Mouse (Mus musculus) thymus, adult 2 months (tissue): ENCODE measurements around the gene Egflam.

Experiments
- CTCF ChIP-seq: fragments of 200-500 bp; IDR thresholded peaks from 2 replicates; pipeline ENCODE4 v1.5.1; 2012; ENCODE audit warnings: mild to moderate bottlenecking, control low read depth, low read length, moderate library complexity, borderline replicate concordance; ENCODE audit not compliant: control insufficient read depth, poor library complexity, insufficient read depth; ENCODE audit errors: extremely low read depth
- POLR2A ChIP-seq: fragments of 200-500 bp; IDR thresholded peaks from 2 replicates; pipeline ENCODE4 v1.6.1; 2012; ENCODE audit warnings: mild to moderate bottlenecking, low read length, control low read depth, moderate library complexity; ENCODE audit not compliant: control insufficient read depth, poor library complexity, insufficient read depth; ENCODE audit errors: extremely low read depth

GRCm38 (mm10) chr15:7334517-7335298 lies 63.5 kb downstream of the Egflam start:
- no peak for TF ChIP-seq CTCF
- TF ChIP-seq POLR2A = no peak
